Mouse (Mus musculus) heart, postnatal 0 days (tissue): ENCODE results near the gene Robo1. TPM values are rescaled to one million over a fixed set of nuclear protein-coding genes. Genes with fewer than 3 reads are reported as not detected.

Experiments
- ATAC-seq: fragments of 200-750 bp; cut with Nextera tagmentation; 2 replicates; pipeline ENCODE4 v1.8.0; 2017; ENCODE audit warnings: low read depth, moderate number of reproducible peaks, moderate library complexity; ENCODE audit not compliant: insufficient read depth
- DNase-seq: peaks from one replicate; pipeline ENCODE4 v3.0.0-alpha.2; 2016; ENCODE audit warnings: low spot score
- H3K27ac ChIP-seq: fragments of 300-500 bp; sonication (generic); 2 replicates; pipeline ENCODE4 v1.5.1; 2014; ENCODE audit warnings: low read depth, mild to moderate bottlenecking
- H3K27me3 ChIP-seq: fragments of 300-500 bp; sonication (generic); 2 replicates; pipeline ENCODE4 v1.6.1; 2014; ENCODE audit warnings: low read length, mixed read lengths; ENCODE audit not compliant: control insufficient read depth, insufficient read depth
- H3K36me3 ChIP-seq: fragments of 300-500 bp; sonication (generic); replicated peaks from 2 replicates; pipeline ENCODE4 v1.6.1; 2014; ENCODE audit warnings: low read length, mixed read lengths; ENCODE audit not compliant: control insufficient read depth, insufficient read depth
- H3K4me1 ChIP-seq: fragments of 300-500 bp; sonication (generic); 2 replicates; pipeline ENCODE4 v1.6.1; 2014; ENCODE audit warnings: antibody characterized with exemption; ENCODE audit not compliant: control insufficient read depth, insufficient read depth
- H3K4me2 ChIP-seq: fragments of 300-500 bp; sonication (generic); 2 replicates; pipeline ENCODE4 v1.6.1; 2014; ENCODE audit warnings: low read depth, mild to moderate bottlenecking, low read length, moderate library complexity
- H3K4me3 ChIP-seq: fragments of 300-500 bp; sonication (generic); 2 replicates; pipeline ENCODE4 v1.5.1; 2014; ENCODE audit warnings: low read depth, low read length
- H3K9ac ChIP-seq: fragments of 300-500 bp; sonication (generic); replicated peaks from 2 replicates; pipeline ENCODE4 v1.6.1; 2014; ENCODE audit warnings: low read depth, low read length, mixed read lengths
- H3K9me3 ChIP-seq: fragments of 300-500 bp; sonication (generic); replicated peaks from 2 replicates; pipeline ENCODE4 v1.6.1; 2016; ENCODE audit warnings: low read length; ENCODE audit not compliant: control insufficient read depth
- CTCF ChIP-seq: IDR thresholded peaks from 2 replicates; pipeline ENCODE4 v1.5.1; 2016; ENCODE audit warnings: antibody characterized with exemption, control low read depth, low read depth
- EP300 ChIP-seq: IDR thresholded peaks from 2 replicates; pipeline ENCODE4 v1.6.1; 2016; ENCODE audit warnings: antibody characterized with exemption, low read depth
- WGBS: fragments of 180-500 bp; shearing (Covaris S2); extraction: QIAGEN DNeasy Blood & Tissue Kit; methylation state at CpG from one replicate; pipeline ENCODE4 v1.1.7; 2014; 5-methylcytosine and 5-hydroxymethylcytosine counted together
- polyA plus RNA-seq: library from polyadenylated mRNA; unstranded; fragments of >200 nt; fragmentation: Nextera tagmentation; extraction: Ambion mirVana; gene quantifications from 2 replicates; pipeline ENCODE4 v1.2.1, GENCODE M21; 2015
- total RNA-seq: library from RNA; depleted of rRNA; stranded (reverse); fragments of >200 nt; gene quantifications from 2 replicates; pipeline ENCODE4 v1.2.3, GENCODE M21; 2014; ENCODE audit warnings: low replicate concordance

The Robo1 gene
- total and polyA plus RNA-seq, 2 experiments from 2014 or later = 2.8 to 4.0 TPM

GRCm38 (mm10) chr16:72888108-72888507, 580.0 kb downstream of the Robo1 start:
- no peak for TF ChIP-seq EP300
- TF ChIP-seq CTCF = no peak
- Histone ChIP-seq H3K9me3 (no peaks in the 10 kb centered on the region), H3K4me2 (no peak overlapping the region), H3K36me3 (no peaks in the 10 kb centered on the region), H3K4me1 (no peaks in the 10 kb centered on the region), H3K9ac (no peak overlapping the region), H3K27me3 (no peaks in the 10 kb centered on the region), H3K4me3 (no peak overlapping the region), H3K27ac (no peak overlapping the region)
- WGBS = 59% methylated on average over 7 of the region's 7 CpGs
- ATAC-seq = no peak
- no peak for DNase-seq

DNA sequence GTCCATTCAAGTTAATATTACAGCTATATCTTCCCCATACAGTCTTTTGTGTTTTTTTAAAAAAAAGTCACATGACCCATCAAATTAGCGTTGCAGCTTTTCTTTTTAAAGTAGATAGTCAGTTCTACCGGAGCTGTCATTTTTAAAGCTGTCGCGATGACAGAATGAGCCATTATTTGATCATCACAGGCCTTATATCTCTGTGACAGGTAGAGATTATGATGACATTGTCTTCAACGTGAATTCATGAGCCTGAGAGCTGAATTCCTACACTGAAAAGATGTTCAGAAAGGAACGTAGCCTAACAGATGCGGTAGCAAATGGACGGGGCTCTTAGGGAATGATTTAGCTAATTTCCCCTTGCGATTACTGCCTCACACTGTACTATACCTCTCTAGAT, 581.3 kb downstream of the Robo1 start:
- DNase-seq (no peak), ATAC-seq (no peak)
- no peak overlapping the region for H3K9ac ChIP-seq
- no peak overlapping the region for H3K4me3 ChIP-seq
- H3K4me1 ChIP-seq = no peaks in the 10 kb centered on the region
- H3K4me2 ChIP-seq = no peak overlapping the region
- no peak overlapping the region for H3K27ac ChIP-seq
- H3K27me3 ChIP-seq = no peaks in the 10 kb centered on the region
- H3K36me3 ChIP-seq = no peaks in the 10 kb centered on the region
- WGBS = 79% methylated on average over 9 of the region's 9 CpGs
- TF ChIP-seq EP300 = no peak
- TF ChIP-seq CTCF = no peak
- no peaks in the 10 kb centered on the region for H3K9me3 ChIP-seq

DNA sequence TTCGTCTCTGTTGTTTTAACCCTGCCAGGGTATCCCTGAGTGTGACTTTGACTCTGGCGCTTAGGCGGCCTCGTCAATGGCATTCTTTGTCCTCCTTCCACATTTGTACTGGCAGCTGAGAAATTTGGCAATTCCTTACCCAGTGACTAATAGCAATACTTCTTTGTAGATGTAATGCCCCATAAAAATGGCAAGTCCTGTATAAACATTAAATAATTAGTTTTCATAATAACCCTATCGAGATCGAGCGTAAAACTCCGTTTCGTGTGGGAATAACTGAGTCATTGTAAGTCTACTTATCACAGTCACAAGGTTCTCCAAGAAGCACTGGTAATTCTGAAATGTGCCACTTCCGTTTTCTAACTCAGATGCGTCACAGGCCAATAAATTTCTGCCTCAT, 589.0 kb downstream of the Robo1 start:
- no peak for DNase-seq
- WGBS = 75% methylated on average over 11 of the region's 11 CpGs
- no peaks in the 10 kb centered on the region for H3K4me1 ChIP-seq
- TF ChIP-seq EP300 (no peak), CTCF (no peak)
- peak overlapping the region; percentile 20; the same call in 1 of the 2 replicates for H3K4me2 ChIP-seq
- no peak overlapping the region for H3K4me3 ChIP-seq
- no peaks in the 10 kb centered on the region for H3K9me3 ChIP-seq
- no peaks in the 10 kb centered on the region for H3K27me3 ChIP-seq
- no peaks in the 10 kb centered on the region for H3K36me3 ChIP-seq
- no peak overlapping the region for H3K9ac ChIP-seq
- no peak overlapping the region for H3K27ac ChIP-seq
- no peak for ATAC-seq

- no peaks in the 10 kb centered on the region for H3K36me3 ChIP-seq
- H3K9me3 ChIP-seq = no peaks in the 10 kb centered on the region
- H3K4me1 ChIP-seq = no peaks in the 10 kb centered on the region; the same call in 1 of the 2 replicates
- H3K9ac ChIP-seq = no peak overlapping the region
- no peak for DNase-seq
- 80% methylated on average over 2 of the region's 2 CpGs for WGBS
- TF ChIP-seq EP300 (no peak), CTCF (no peak)
- no peaks in the 10 kb centered on the region for H3K27me3 ChIP-seq
- no peak for ATAC-seq
- H3K4me3 ChIP-seq = no peak overlapping the region
- H3K27ac ChIP-seq = no peak overlapping the region
- H3K4me2 ChIP-seq = no peak overlapping the region
Observed at GRCm38 (mm10) chr16:72908895-72909294, 600.8 kb downstream of the Robo1 start.

- no peaks in the 10 kb centered on the region for H3K36me3 ChIP-seq
- no peaks in the 10 kb centered on the region for H3K9me3 ChIP-seq
- H3K4me1 ChIP-seq = no peaks in the 10 kb centered on the region
- TF ChIP-seq EP300 (0 out of 2 replicates have a peak, but pooled peaks have one; percentile 29), CTCF (no peak)
- H3K9ac ChIP-seq = no peak overlapping the region
- 0 out of 2 replicates have a peak, but pooled peaks have one; percentile 14 for ATAC-seq
- no peak overlapping the region for H3K4me3 ChIP-seq
- no peaks in the 10 kb centered on the region for H3K27me3 ChIP-seq
- DNase-seq = no peak
- H3K4me2 ChIP-seq = no peak overlapping the region
- no peak overlapping the region for H3K27ac ChIP-seq
- 50% methylated on average over 5 of the region's 5 CpGs for WGBS
Observed at GRCm38 (mm10) chr16:72913134-72913533, 605.0 kb downstream of the Robo1 start.

GRCm38 (mm10) chr16:72914068-72914630, 606.0 kb downstream of the Robo1 start:
- 71% methylated on average over 4 of the region's 4 CpGs for WGBS
- Histone ChIP-seq H3K9ac (no peak overlapping the region), H3K27ac (no peak overlapping the region), H3K4me2 (no peak overlapping the region), H3K27me3 (no peaks in the 10 kb centered on the region), H3K36me3 (no peaks in the 10 kb centered on the region), H3K4me3 (no peak overlapping the region), H3K9me3 (no peaks in the 10 kb centered on the region), H3K4me1 (no peaks in the 10 kb centered on the region)
- ATAC-seq (no peak), DNase-seq (no peak)
- TF ChIP-seq EP300 (no peak), CTCF (no peak)
